Mouse (Mus musculus): ENCODE results near the gene Stam2. TPM values are rescaled to one million over a fixed set of nuclear protein-coding genes. Genes with fewer than 3 reads are reported as not detected.

The Stam2 gene
- polyA plus RNA-seq, 1 experiment = 3.8 TPM

GRCm38 (mm10) chr2:52732611-52733010 lies 9.5 kb downstream of the Stam2 start:
- Histone ChIP-seq H3K4me1 (ENCODE audit: control insufficient read depth, insufficient read depth, insufficient read length) (peaks cover 4% of the 10 kb centered on the region; the same call in 1 of the 2 replicates), H3K27me3 (ENCODE audit: control insufficient read depth, insufficient read depth, low read length) (no peaks in the 10 kb centered on the region), H3K27ac (ENCODE audit: insufficient read depth, low read length) (no peak overlapping the region), H3K4me3 (ENCODE audit: extremely low read depth, insufficient read depth, insufficient read length) (no peak overlapping the region), H3K36me3 (ENCODE audit: control insufficient read depth, insufficient read depth, low read length) (no peaks in the 10 kb centered on the region)
- no peak for TF ChIP-seq CTCF (IDR thresholded peaks at IDR 0.05; ENCODE audit: extremely low read depth, insufficient read depth, insufficient read length, insufficient replicate concordance)
- TF ChIP-seq POLR2A (IDR thresholded peaks at IDR 0.05; ENCODE audit: low read depth, low read length) = no peak
- DNase-seq (ENCODE audit: low read depth in 1 of 2, low spot score in 2 of 2) = no peak
- 91% methylated on average over 7 of the region's 7 CpGs for WGBS

GRCm38 (mm10) chr2:52732001-52732400 lies 10.1 kb downstream of the Stam2 start:
- no peaks in the 10 kb centered on the region for H3K36me3 ChIP-seq (ENCODE audit: control insufficient read depth, insufficient read depth, low read length)
- 54% methylated on average over 5 of the region's 5 CpGs for WGBS
- H3K4me1 ChIP-seq (ENCODE audit: control insufficient read depth, insufficient read depth, insufficient read length) = peaks cover 4% of the 10 kb centered on the region; the same call in 1 of the 2 replicates
- H3K27me3 ChIP-seq (ENCODE audit: control insufficient read depth, insufficient read depth, low read length) = no peaks in the 10 kb centered on the region
- DNase-seq (ENCODE audit: low read depth in 1 of 2, low spot score in 2 of 2) = no peak
- no peak overlapping the region for H3K4me3 ChIP-seq (ENCODE audit: extremely low read depth, insufficient read depth, insufficient read length)
- H3K27ac ChIP-seq (ENCODE audit: insufficient read depth, low read length) = no peak overlapping the region
- TF ChIP-seq CTCF (IDR thresholded peaks at IDR 0.05; ENCODE audit: extremely low read depth, insufficient read depth, insufficient read length, insufficient replicate concordance) (no peak), POLR2A (IDR thresholded peaks at IDR 0.05; ENCODE audit: low read depth, low read length) (no peak)

GRCm38 (mm10) chr2:52730891-52731290 lies 11.2 kb downstream of the Stam2 start:
- TF ChIP-seq POLR2A (IDR thresholded peaks at IDR 0.05; ENCODE audit: low read depth, low read length) (no peak), CTCF (IDR thresholded peaks at IDR 0.05; ENCODE audit: extremely low read depth, insufficient read depth, insufficient read length, insufficient replicate concordance) (no peak)
- Histone ChIP-seq H3K27ac (ENCODE audit: insufficient read depth, low read length) (no peak overlapping the region), H3K27me3 (ENCODE audit: control insufficient read depth, insufficient read depth, low read length) (no peaks in the 10 kb centered on the region), H3K36me3 (ENCODE audit: control insufficient read depth, insufficient read depth, low read length) (no peaks in the 10 kb centered on the region), H3K4me3 (ENCODE audit: extremely low read depth, insufficient read depth, insufficient read length) (no peak overlapping the region), H3K4me1 (ENCODE audit: control insufficient read depth, insufficient read depth, insufficient read length) (peaks cover 4% of the 10 kb centered on the region; the same call in 1 of the 2 replicates)
- DNase-seq (ENCODE audit: low read depth in 1 of 2, low spot score in 2 of 2) = no peak
- 93% methylated on average over 6 of the region's 6 CpGs for WGBS

- no peaks in the 10 kb centered on the region for H3K27me3 ChIP-seq (ENCODE audit: control insufficient read depth, insufficient read depth, low read length)
- WGBS = 90% methylated on average over 13 of the region's 13 CpGs
Measured at GRCm38 (mm10) chr2:52720231-52721025, 21.7 kb downstream of the Stam2 start.

GRCm38 (mm10) chr2:52717076-52717475 lies 25.0 kb downstream of the Stam2 start:
- WGBS = 93% methylated on average over 5 of the region's 5 CpGs
- H3K27me3 ChIP-seq (ENCODE audit: control insufficient read depth, insufficient read depth, low read length) = no peaks in the 10 kb centered on the region
- H3K36me3 ChIP-seq (ENCODE audit: control insufficient read depth, insufficient read depth, low read length) = peaks cover 11% of the 10 kb centered on the region
- no peak overlapping the region for H3K27ac ChIP-seq (ENCODE audit: insufficient read depth, low read length)
- TF ChIP-seq POLR2A (IDR thresholded peaks at IDR 0.05; ENCODE audit: low read depth, low read length) (no peak), CTCF (IDR thresholded peaks at IDR 0.05; ENCODE audit: extremely low read depth, insufficient read depth, insufficient read length, insufficient replicate concordance) (no peak)
- no peaks in the 10 kb centered on the region for H3K4me1 ChIP-seq (ENCODE audit: control insufficient read depth, insufficient read depth, insufficient read length)
- no peak for DNase-seq (ENCODE audit: low read depth in 1 of 2, low spot score in 2 of 2)
- H3K4me3 ChIP-seq (ENCODE audit: extremely low read depth, insufficient read depth, insufficient read length) = no peak overlapping the region

More at GRCm38 (mm10) chr2:52720231-52721025, 21.7 kb downstream of the Stam2 start:
- DNase-seq (ENCODE audit: low read depth in 1 of 2, low spot score in 2 of 2) = no peak
- Histone ChIP-seq H3K36me3 (ENCODE audit: control insufficient read depth, insufficient read depth, low read length) (peaks cover 3% of the 10 kb centered on the region; the same call in 1 of the 2 replicates), H3K4me3 (ENCODE audit: extremely low read depth, insufficient read depth, insufficient read length) (no peak overlapping the region), H3K27ac (ENCODE audit: insufficient read depth, low read length) (no peak overlapping the region), H3K4me1 (ENCODE audit: control insufficient read depth, insufficient read depth, insufficient read length) (no peaks in the 10 kb centered on the region)
- TF ChIP-seq POLR2A (IDR thresholded peaks at IDR 0.05; ENCODE audit: low read depth, low read length) (no peak), CTCF (IDR thresholded peaks at IDR 0.05; ENCODE audit: extremely low read depth, insufficient read depth, insufficient read length, insufficient replicate concordance) (no peak)

- TF ChIP-seq POLR2A (IDR thresholded peaks at IDR 0.05; ENCODE audit: low read depth, low read length) (no peak), CTCF (IDR thresholded peaks at IDR 0.05; ENCODE audit: extremely low read depth, insufficient read depth, insufficient read length, insufficient replicate concordance) (no peak)
- Histone ChIP-seq H3K27ac (ENCODE audit: insufficient read depth, low read length) (no peak overlapping the region), H3K4me1 (ENCODE audit: control insufficient read depth, insufficient read depth, insufficient read length) (no peaks in the 10 kb centered on the region), H3K27me3 (ENCODE audit: control insufficient read depth, insufficient read depth, low read length) (no peaks in the 10 kb centered on the region), H3K36me3 (ENCODE audit: control insufficient read depth, insufficient read depth, low read length) (peaks cover 12% of the 10 kb centered on the region), H3K4me3 (ENCODE audit: extremely low read depth, insufficient read depth, insufficient read length) (no peak overlapping the region)
- no peak for DNase-seq (ENCODE audit: low read depth in 1 of 2, low spot score in 2 of 2)
- 95% methylated on average over 6 of the region's 6 CpGs for WGBS
Measured at GRCm38 (mm10) chr2:52715538-52715937, 26.5 kb downstream of the Stam2 start.

- WGBS = 93% methylated on average over 4 of the region's 4 CpGs
Measured at GRCm38 (mm10) chr2:52714111-52714510, 28.0 kb downstream of the Stam2 start.

More at GRCm38 (mm10) chr2:52714111-52714510, 28.0 kb downstream of the Stam2 start:
- H3K27me3 ChIP-seq (ENCODE audit: control insufficient read depth, insufficient read depth, low read length) = no peaks in the 10 kb centered on the region
- DNase-seq (ENCODE audit: low read depth in 1 of 2, low spot score in 2 of 2) = no peak
- no peaks in the 10 kb centered on the region for H3K4me1 ChIP-seq (ENCODE audit: control insufficient read depth, insufficient read depth, insufficient read length)
- no peak overlapping the region for H3K27ac ChIP-seq (ENCODE audit: insufficient read depth, low read length)
- H3K4me3 ChIP-seq (ENCODE audit: extremely low read depth, insufficient read depth, insufficient read length) = no peak overlapping the region
- H3K36me3 ChIP-seq (ENCODE audit: control insufficient read depth, insufficient read depth, low read length) = peaks cover 16% of the 10 kb centered on the region
- TF ChIP-seq POLR2A (IDR thresholded peaks at IDR 0.05; ENCODE audit: low read depth, low read length) (no peak), CTCF (IDR thresholded peaks at IDR 0.05; ENCODE audit: extremely low read depth, insufficient read depth, insufficient read length, insufficient replicate concordance) (no peak)
